Mouse (Mus musculus): ENCODE measurements around the gene Zfp651. TPM values are rescaled to one million over a fixed set of nuclear protein-coding genes. Genes with fewer than 3 reads are reported as not detected.

Zfp651 gene
- polyA plus RNA-seq, 1 experiment from 2014 or later: 7.0 TPM

GRCm38 (mm10) chr9:121754624-121755023, 4.5 kb upstream of the Zfp651 start:
- peaks cover 72% of the 10 kb centered on the region for H3K36me3 ChIP-seq
- no peak overlapping the region for H3K4me3 ChIP-seq
- H3K4me1 ChIP-seq: peaks cover 27% of the 10 kb centered on the region
- DNase-seq (ENCODE audit: low spot score): no peak
- WGBS: 94% methylated on average over 3 of the region's 3 CpGs
- H3K9me3 ChIP-seq (replicated peaks): no peaks in the 10 kb centered on the region
- H3K27me3 ChIP-seq (ENCODE audit: low read depth, poor library complexity, severe bottlenecking): no peaks in the 10 kb centered on the region
- H3K27ac ChIP-seq: no peak overlapping the region

- DNase-seq (ENCODE audit: low spot score): no peak
- H3K4me1 ChIP-seq: peaks cover 46% of the 10 kb centered on the region
- H3K4me3 ChIP-seq: no peak overlapping the region
- peaks cover 52% of the 10 kb centered on the region for H3K36me3 ChIP-seq
- no peaks in the 10 kb centered on the region for H3K9me3 ChIP-seq (replicated peaks)
- H3K27me3 ChIP-seq (ENCODE audit: low read depth, poor library complexity, severe bottlenecking): no peaks in the 10 kb centered on the region
- WGBS: 88% methylated on average over 3 of the region's 3 CpGs
- no peak overlapping the region for H3K27ac ChIP-seq
Measured at GRCm38 (mm10) chr9:121756785-121757184, 2.3 kb upstream of the Zfp651 start.

DNA sequence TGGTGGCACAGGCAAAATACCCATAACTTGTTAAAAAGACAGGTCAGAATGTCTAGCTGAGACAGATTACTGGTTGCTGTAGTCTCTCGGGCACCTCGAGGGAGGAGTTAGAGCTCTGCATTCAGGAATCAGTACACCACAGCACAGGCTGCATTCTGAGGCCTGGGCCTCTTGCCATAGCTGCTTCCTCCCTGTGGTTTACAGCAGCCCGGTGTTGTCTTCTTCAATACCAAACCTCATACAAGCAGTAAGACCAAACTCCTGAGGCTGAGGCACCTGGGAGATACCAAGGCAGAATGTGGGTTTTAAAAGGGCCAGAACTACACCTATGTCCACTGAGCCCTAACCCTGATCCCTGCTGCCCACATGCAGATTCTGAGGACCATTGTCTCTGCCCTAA, 1.7 kb upstream of the Zfp651 start:
- 69% methylated on average over 3 of the region's 3 CpGs for WGBS
- Histone ChIP-seq H3K9me3 (replicated peaks) (no peaks in the 10 kb centered on the region), H3K27me3 (ENCODE audit: low read depth, poor library complexity, severe bottlenecking) (no peaks in the 10 kb centered on the region), H3K27ac (peak overlapping the region; percentile 95), H3K4me1 (peaks cover 53% of the 10 kb centered on the region), H3K36me3 (peaks cover 52% of the 10 kb centered on the region), H3K4me3 (peak overlapping the region; percentile 68; the same call in 1 of the 2 replicates)
- DNase-seq (ENCODE audit: low spot score): peak; percentile 47

DNA sequence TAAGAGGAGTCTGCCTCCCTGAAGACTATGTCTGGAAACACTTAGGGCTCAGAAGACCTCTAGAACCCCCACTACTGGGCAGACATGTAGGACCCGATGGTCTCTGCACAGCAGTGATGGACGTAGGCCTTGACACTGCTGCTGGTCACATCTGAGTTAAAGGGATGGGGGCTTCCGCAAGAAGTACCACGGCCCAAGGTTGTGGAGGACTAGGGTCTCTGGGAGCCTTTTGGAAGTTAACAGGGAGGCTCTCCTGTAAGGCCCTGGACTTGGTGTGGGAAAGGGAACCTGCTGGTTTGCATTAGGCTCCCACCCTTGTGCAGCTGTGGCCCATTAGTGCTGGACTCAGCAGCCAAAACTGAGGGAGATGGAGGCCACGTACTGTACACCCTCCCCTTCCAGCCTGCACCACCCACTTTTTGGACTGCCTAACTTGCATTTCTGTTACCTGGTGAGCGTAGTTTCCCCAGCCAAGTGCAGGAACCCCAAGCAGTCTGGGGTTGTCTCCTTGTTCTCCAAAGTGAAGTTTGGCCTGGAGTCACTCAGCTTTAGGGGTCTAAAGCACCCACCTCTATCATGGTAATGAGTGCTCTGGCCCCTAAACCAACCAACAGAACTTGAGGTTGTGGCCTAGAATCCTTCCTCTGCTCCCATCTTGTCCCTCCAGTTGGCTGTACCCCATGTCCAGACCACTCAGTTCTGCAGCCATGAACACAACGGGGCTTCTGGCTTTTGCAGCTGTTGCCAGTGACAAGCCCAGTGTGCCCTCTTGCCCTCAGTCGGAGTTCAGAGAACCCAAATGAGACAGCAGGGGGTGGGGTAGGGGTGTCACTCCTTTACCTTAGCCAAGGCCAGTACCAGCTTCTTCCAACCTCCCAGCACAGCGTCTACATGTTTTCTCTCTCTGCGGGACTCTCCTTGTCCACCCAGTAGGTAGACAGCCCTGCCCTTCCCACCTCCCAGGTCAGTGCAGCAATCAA, 1.0 kb upstream of the Zfp651 start:
- H3K27ac ChIP-seq: peak overlapping the region; percentile 95
- peaks cover 54% of the 10 kb centered on the region for H3K4me1 ChIP-seq
- H3K27me3 ChIP-seq (ENCODE audit: low read depth, poor library complexity, severe bottlenecking): no peaks in the 10 kb centered on the region
- peak overlapping the region; percentile 68 for H3K4me3 ChIP-seq
- H3K9me3 ChIP-seq (replicated peaks): no peaks in the 10 kb centered on the region
- DNase-seq (ENCODE audit: low spot score): peak; percentile 79
- peaks cover 52% of the 10 kb centered on the region for H3K36me3 ChIP-seq
- WGBS: 42% methylated on average over 10 of the region's 10 CpGs

DNA sequence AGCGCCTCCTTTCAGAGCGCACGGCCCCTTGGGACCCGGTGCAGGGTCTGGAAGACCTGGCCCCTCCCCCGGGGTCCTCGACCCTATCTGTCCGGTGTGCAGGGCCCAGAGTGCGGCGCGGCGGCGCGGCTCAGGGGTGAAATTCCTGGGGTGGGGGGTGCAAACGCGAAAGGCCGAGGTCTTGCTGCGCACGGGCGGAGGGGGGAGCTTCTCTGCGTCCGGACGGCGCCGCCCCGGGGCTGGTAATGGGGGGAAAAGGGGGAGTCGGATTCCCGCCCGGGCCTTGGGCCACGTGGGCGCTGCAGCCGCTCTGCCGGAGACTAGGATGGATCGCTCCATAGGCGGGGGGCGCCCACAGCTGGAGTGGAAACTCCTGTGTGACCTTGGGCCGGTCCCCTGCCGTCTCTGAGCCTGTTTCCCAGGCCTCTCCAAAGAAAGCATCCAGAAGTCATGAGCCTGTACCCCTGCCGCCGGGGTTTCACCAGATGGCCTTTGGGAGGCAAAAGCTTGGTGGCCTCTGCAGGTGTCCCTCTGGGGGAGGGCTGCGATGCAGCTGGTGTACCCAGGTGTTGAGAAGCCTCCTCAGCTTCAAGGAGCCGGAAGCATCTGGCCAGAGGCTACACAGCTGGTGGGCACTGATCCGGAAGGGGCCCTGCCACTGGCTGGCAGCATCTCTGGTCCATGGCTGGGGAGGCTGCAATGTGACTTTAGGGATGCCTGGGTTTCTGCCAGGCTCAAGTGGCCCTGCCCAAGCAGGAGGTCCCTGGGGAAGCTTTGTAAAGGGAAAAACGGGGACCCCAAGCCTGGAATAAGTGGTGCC, 1.4 kb downstream of the Zfp651 start:
- H3K4me1 ChIP-seq: peaks cover 54% of the 10 kb centered on the region
- peak overlapping the region; percentile 68 for H3K4me3 ChIP-seq
- WGBS: 2% methylated on average over 43 of the region's 43 CpGs
- peak; percentile 90 for DNase-seq (ENCODE audit: low spot score)
- H3K27ac ChIP-seq: peak overlapping the region; percentile 95
- H3K36me3 ChIP-seq: peaks cover 52% of the 10 kb centered on the region
- H3K27me3 ChIP-seq (ENCODE audit: low read depth, poor library complexity, severe bottlenecking): no peaks in the 10 kb centered on the region
- H3K9me3 ChIP-seq (replicated peaks): no peaks in the 10 kb centered on the region

- Histone ChIP-seq H3K4me3 (peak overlapping the region; percentile 68), H3K4me1 (peaks cover 54% of the 10 kb centered on the region), H3K9me3 (replicated peaks) (no peaks in the 10 kb centered on the region), H3K36me3 (peaks cover 52% of the 10 kb centered on the region), H3K27me3 (ENCODE audit: low read depth, poor library complexity, severe bottlenecking) (no peaks in the 10 kb centered on the region), H3K27ac (peak overlapping the region; percentile 95)
- no peak for DNase-seq (ENCODE audit: low spot score)
- 67% methylated on average over 10 of the region's 10 CpGs for WGBS
Measured at GRCm38 (mm10) chr9:121761091-121761665, 2.0 kb downstream of the Zfp651 start.

DNA sequence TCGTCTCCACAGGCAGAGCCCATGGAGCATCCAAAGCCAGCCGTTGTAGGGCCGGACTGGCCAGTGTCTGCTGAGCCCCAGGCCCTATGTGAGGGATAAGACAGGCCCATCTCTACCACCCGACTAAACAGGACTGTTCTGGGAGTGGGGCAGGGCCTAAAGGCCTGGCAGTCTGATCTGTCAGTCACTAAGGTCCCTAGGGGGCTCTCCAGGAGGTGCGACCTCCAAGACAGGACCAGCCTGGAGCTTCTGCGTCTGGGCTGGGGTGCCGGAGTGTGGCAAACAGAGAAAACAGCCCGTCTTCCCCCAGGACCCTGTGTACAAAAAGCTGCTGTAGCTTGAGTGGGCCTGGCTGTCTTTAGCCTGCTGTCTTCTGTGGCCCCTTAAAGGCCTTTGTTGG, 2.7 kb downstream of the Zfp651 start:
- H3K27me3 ChIP-seq (ENCODE audit: low read depth, poor library complexity, severe bottlenecking): no peaks in the 10 kb centered on the region
- no peaks in the 10 kb centered on the region for H3K9me3 ChIP-seq (replicated peaks)
- no peak overlapping the region for H3K4me3 ChIP-seq
- 83% methylated on average over 8 of the region's 8 CpGs for WGBS
- H3K4me1 ChIP-seq: peaks cover 53% of the 10 kb centered on the region
- peaks cover 53% of the 10 kb centered on the region for H3K36me3 ChIP-seq
- no peak for DNase-seq (ENCODE audit: low spot score)
- H3K27ac ChIP-seq: peak overlapping the region; percentile 95; the same call in 1 of the 2 replicates

GRCm38 (mm10) chr9:121762248-121762647, 3.1 kb downstream of the Zfp651 start:
- DNase-seq (ENCODE audit: low spot score): no peak

DNA sequence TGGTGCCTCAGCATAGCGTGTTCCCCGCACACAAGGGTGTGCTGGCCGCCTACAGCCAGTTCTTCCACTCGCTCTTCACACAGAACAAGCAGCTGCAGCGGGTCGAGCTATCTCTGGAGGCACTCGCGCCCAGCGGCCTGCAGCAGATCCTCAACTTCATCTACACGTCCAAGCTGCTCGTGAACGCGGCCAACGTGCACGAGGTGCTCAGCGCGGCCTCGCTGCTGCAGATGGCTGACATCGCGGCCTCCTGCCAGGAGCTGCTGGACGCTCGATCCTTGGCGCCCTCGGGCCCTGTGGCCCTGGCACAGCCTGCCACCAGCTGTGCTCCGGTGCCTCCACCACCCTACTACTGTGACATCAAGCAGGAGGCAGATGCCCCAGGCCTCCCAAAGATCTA, 3.6 kb downstream of the Zfp651 start:
- no peaks in the 10 kb centered on the region for H3K9me3 ChIP-seq (replicated peaks)
- no peak overlapping the region for H3K4me3 ChIP-seq
- peaks cover 60% of the 10 kb centered on the region for H3K36me3 ChIP-seq
- peaks cover 45% of the 10 kb centered on the region for H3K4me1 ChIP-seq
- DNase-seq (ENCODE audit: low spot score): no peak
- no peak overlapping the region for H3K27ac ChIP-seq
- WGBS: 95% methylated on average over 25 of the region's 25 CpGs
- no peaks in the 10 kb centered on the region for H3K27me3 ChIP-seq (ENCODE audit: low read depth, poor library complexity, severe bottlenecking)

More at GRCm38 (mm10) chr9:121762248-121762647, 3.1 kb downstream of the Zfp651 start:
- Histone ChIP-seq H3K36me3 (peaks cover 55% of the 10 kb centered on the region), H3K4me1 (peaks cover 50% of the 10 kb centered on the region), H3K9me3 (replicated peaks) (no peaks in the 10 kb centered on the region), H3K27ac (0 out of 2 replicates have a peak overlapping the region, but pooled peaks have one; percentile 11), H3K4me3 (no peak overlapping the region), H3K27me3 (ENCODE audit: low read depth, poor library complexity, severe bottlenecking) (no peaks in the 10 kb centered on the region)
- 88% methylated on average over 10 of the region's 10 CpGs for WGBS

- peaks cover 69% of the 10 kb centered on the region for H3K36me3 ChIP-seq
- H3K4me1 ChIP-seq: peaks cover 36% of the 10 kb centered on the region
- no peaks in the 10 kb centered on the region for H3K27me3 ChIP-seq (ENCODE audit: low read depth, poor library complexity, severe bottlenecking)
- no peak overlapping the region for H3K4me3 ChIP-seq
- H3K27ac ChIP-seq: no peak overlapping the region
- DNase-seq (ENCODE audit: low spot score): no peak
- 92% methylated on average over 19 of the region's 19 CpGs for WGBS
- H3K9me3 ChIP-seq (replicated peaks): no peaks in the 10 kb centered on the region
Measured at GRCm38 (mm10) chr9:121763716-121764115, 4.6 kb downstream of the Zfp651 start.

DNA sequence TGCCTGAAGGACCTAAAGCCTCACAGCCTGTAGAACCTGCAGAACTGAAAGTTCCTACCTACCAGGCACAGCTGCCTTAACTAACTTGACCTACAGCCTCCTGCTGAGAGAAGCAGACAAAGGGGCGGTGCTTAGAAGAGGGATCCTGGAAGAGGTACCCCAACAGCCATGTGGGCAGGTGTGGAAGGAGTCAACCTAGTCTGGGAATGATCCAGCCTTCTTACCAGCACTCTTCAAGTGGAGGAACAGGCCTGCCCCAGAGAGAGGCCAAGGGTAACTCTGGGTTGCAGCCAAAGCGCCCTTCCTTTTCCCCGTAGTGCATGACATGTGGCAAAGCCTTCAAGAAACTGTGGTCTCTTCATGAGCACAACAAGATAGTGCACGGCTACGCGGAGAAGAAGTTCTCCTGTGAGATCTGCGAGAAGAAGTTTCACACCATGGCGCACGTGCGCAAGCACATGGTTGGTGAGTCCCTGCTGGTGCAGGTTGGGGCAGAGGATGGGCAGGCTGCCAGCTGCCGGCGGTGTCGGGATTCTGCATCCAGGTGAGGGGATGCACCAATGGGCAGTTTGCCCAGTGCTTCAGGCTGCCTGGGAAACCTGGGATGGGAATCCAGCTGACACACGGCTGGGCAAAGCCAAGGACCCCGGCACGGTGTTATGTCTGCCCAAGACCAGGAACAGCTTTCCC, 6.2 kb downstream of the Zfp651 start:
- H3K4me3 ChIP-seq: no peak overlapping the region
- H3K27ac ChIP-seq: no peak overlapping the region
- peaks cover 74% of the 10 kb centered on the region for H3K36me3 ChIP-seq
- no peaks in the 10 kb centered on the region for H3K9me3 ChIP-seq (replicated peaks)
- no peaks in the 10 kb centered on the region for H3K27me3 ChIP-seq (ENCODE audit: low read depth, poor library complexity, severe bottlenecking)
- 94% methylated on average over 16 of the region's 16 CpGs for WGBS
- peaks cover 22% of the 10 kb centered on the region for H3K4me1 ChIP-seq
- DNase-seq (ENCODE audit: low spot score): no peak

- no peak overlapping the region for H3K4me3 ChIP-seq
- no peak for DNase-seq (ENCODE audit: low spot score)
- peaks cover 20% of the 10 kb centered on the region for H3K27me3 ChIP-seq (ENCODE audit: low read depth, poor library complexity, severe bottlenecking)
- H3K4me1 ChIP-seq: peaks cover under 1% of the 10 kb centered on the region
- no peak overlapping the region for H3K27ac ChIP-seq
- WGBS: 80% methylated on average over 5 of the region's 5 CpGs
- peaks cover 18% of the 10 kb centered on the region for H3K36me3 ChIP-seq
- H3K9me3 ChIP-seq (replicated peaks): no peaks in the 10 kb centered on the region
Measured at GRCm38 (mm10) chr9:121772412-121772811, 13.3 kb downstream of the Zfp651 start.
